Mouse (Mus musculus) testis, adult 2 months (tissue): ENCODE data around the gene Galr3.
"Not testable (repeated sequence)": the region's sequence is repeated elsewhere in the genome, so short reads cannot be mapped to it uniquely, and the experiment has no call there.

ENCODE experiments used
- CTCF ChIP-seq: fragments of 200-500 bp; IDR thresholded peaks from 2 replicates; pipeline ENCODE4 v1.5.1; 2012; ENCODE audit warnings: low read depth, mild to moderate bottlenecking, inconsistent platforms, low read length, moderate library complexity; ENCODE audit not compliant: control insufficient read depth, insufficient read depth, insufficient replicate concordance
- POLR2A ChIP-seq: fragments of 200-500 bp; IDR thresholded peaks from 2 replicates; pipeline ENCODE4 v1.6.1; 2012; ENCODE audit warnings: low read depth, mild to moderate bottlenecking, inconsistent platforms, low read length, moderate library complexity; ENCODE audit not compliant: control insufficient read depth

- TF ChIP-seq CTCF, POLR2A: not testable (repeated sequence)
Measured at GRCm38 (mm10) chr15:79007836-79008235, 33.8 kb upstream of the Galr3 start.
